Mouse (Mus musculus): Measurements from ENCODE around the gene Ovgp1.
"Not testable (repeated sequence)": the region's sequence is repeated elsewhere in the genome, so short reads cannot be mapped to it uniquely, and the experiment has no call there.

Ovgp1 gene

GRCm38 (mm10) chr3:105973411-105973810 is at the start of gene Ovgp1:
Ovgp1 (plus strand) TSS chr3:105973711.
- DNase-seq, result no peak

GRCm38 (mm10) chr3:105924616-105925015 is 48.9 kb upstream of the Ovgp1 start:
- no peak for DNase-seq

- DNase-seq, result no peak
Measured at GRCm38 (mm10) chr3:105927561-105928194, 45.8 kb upstream of the Ovgp1 start.

- DNase-seq, result no peak
Measured at GRCm38 (mm10) chr3:105928195-105928569, 45.3 kb upstream of the Ovgp1 start.

- no peak for DNase-seq
Measured at GRCm38 (mm10) chr3:105928781-105929180, 44.7 kb upstream of the Ovgp1 start.

- no peak for DNase-seq
Measured at GRCm38 (mm10) chr3:105929821-105930220, 43.7 kb upstream of the Ovgp1 start.

GRCm38 (mm10) chr3:105931095-105931494 is 42.4 kb upstream of the Ovgp1 start:
- DNase-seq, result no peak

GRCm38 (mm10) chr3:105932240-105933071 is 41.1 kb upstream of the Ovgp1 start, which contains the start of gene I830077J02Rik:
I830077J02Rik (minus strand) TSS chr3:105932664.
- no peak for DNase-seq

- DNase-seq, result no peak
Measured at GRCm38 (mm10) chr3:105933926-105934325, 39.6 kb upstream of the Ovgp1 start.

- DNase-seq, result peak; percentile 76
Measured at GRCm38 (mm10) chr3:105935033-105935432, 38.5 kb upstream of the Ovgp1 start.

- DNase-seq, result no peak
Measured at GRCm38 (mm10) chr3:105936111-105936510, 37.4 kb upstream of the Ovgp1 start.

- DNase-seq, result no peak
Measured at GRCm38 (mm10) chr3:105951348-105951747, 22.2 kb upstream of the Ovgp1 start.

GRCm38 (mm10) chr3:105957235-105957634 is 16.3 kb upstream of the Ovgp1 start:
- DNase-seq, result no peak

- no peak for DNase-seq
Measured at GRCm38 (mm10) chr3:105958204-105958603, 15.3 kb upstream of the Ovgp1 start.

GRCm38 (mm10) chr3:105958974-105959580 is 14.4 kb upstream of the Ovgp1 start, which contains the start of gene Wdr77:
Wdr77 (plus strand) TSS chr3:105959369.
- DNase-seq, result peak; percentile 96

- DNase-seq, result no peak
Measured at GRCm38 (mm10) chr3:105959585-105959984, 13.9 kb upstream of the Ovgp1 start.

GRCm38 (mm10) chr3:105959999-105960398 is 13.5 kb upstream of the Ovgp1 start, which contains the start of gene Atp5f1:
Atp5f1 (minus strand) TSS chr3:105960099.
- no peak for DNase-seq

- no peak for DNase-seq
Measured at GRCm38 (mm10) chr3:105960700-105961099, 12.8 kb upstream of the Ovgp1 start.

GRCm38 (mm10) chr3:105971831-105972446 is 1.6 kb upstream of the Ovgp1 start:
- no peak for DNase-seq

GRCm38 (mm10) chr3:105974174-105974573 is 663 bp downstream of the Ovgp1 start:
- no peak for DNase-seq

GRCm38 (mm10) chr3:105989611-105990010 is 16.1 kb downstream of the Ovgp1 start:
- not testable (repeated sequence) for DNase-seq

- DNase-seq, result peak; percentile 67
Measured at GRCm38 (mm10) chr3:105991653-105992283, 18.3 kb downstream of the Ovgp1 start.

- DNase-seq, result no peak
Measured at GRCm38 (mm10) chr3:105994730-105995129, 21.2 kb downstream of the Ovgp1 start.
